ENCODE assay signal across 9 mouse cellular contexts in the genomic region with DNA sequence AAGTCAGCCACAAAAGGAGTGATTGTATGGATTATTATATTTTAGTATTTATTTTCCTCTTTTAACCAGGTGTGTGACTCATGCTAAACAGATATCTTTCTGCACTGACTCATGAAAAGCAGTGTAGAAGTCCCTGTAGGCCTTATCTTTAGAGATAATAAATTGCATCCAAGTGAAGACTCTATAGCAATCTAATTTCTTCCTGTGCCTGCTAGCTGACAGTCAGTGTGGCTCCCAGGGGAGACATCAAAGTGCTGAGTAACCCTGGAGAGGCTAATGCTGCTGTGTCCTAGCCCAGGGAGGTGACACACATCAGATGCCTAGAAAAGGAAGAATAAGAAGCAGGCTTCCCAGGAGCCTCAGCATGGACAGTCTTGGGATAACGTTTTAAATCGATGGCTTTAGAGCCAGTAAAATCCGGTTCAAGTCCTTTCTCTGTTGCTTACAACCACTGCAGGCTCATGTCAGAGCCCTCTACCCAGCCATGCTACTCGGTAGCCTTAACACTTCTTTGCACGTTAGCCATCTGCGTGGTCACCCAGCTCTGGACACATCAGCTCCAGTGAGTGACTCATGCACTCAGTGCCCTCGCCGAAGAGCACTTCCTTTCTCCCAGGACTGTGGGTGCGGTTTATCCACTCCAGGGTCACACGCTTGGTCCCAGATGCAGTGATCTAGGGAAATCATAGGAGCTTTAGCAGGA. TPM values are rescaled to one million over a fixed set of nuclear protein-coding genes. Genes with fewer than 3 reads are reported as not detected.
DNase-seq lines count a peak whose midpoint lies in the region; ATAC-seq lines count a peak whose summit lies in the region.
"Had no signal": no experiment of that assay in that cellular context is flagged by ENCODE, and none has a peak within 500 bp of the region (broad histone marks: within the 10 kb centered on the region; RNA-seq: fewer than 3 reads in every experiment).

No protein-coding gene starts in this region.

- H3K27ac ChIP-seq in liver, embryonic 16.5 days (ENCODE audit: low read length): no peak overlapping the region
- H3K27ac ChIP-seq in stomach, embryonic 15.5 days: peak overlapping the region; percentile 3; the same call in 1 of the 2 replicates
- H3K27ac ChIP-seq in forebrain, embryonic 11.5 days (ENCODE audit: low read depth, low read length): no peak overlapping the region

- no peak overlapping the region for H3K9ac ChIP-seq in liver, embryonic 16.5 days (ENCODE audit: low read depth, low read length)
- H3K9ac ChIP-seq in stomach, embryonic 15.5 days: no peak overlapping the region
- no peak overlapping the region for H3K9ac ChIP-seq in forebrain, embryonic 11.5 days (ENCODE audit: low read length)

- no peaks in the 10 kb centered on the region for H3K9me3 ChIP-seq in liver, embryonic 16.5 days (replicated peaks; ENCODE audit: control insufficient read depth, low read length)
- no peaks in the 10 kb centered on the region for H3K9me3 ChIP-seq in stomach, embryonic 15.5 days
- H3K9me3 ChIP-seq in forebrain, embryonic 11.5 days (ENCODE audit: control insufficient read depth, low read length): no peaks in the 10 kb centered on the region

- no peaks in the 10 kb centered on the region for H3K36me3 ChIP-seq in liver, embryonic 16.5 days (ENCODE audit: control insufficient read depth, insufficient read depth)
- no peaks in the 10 kb centered on the region for H3K36me3 ChIP-seq in stomach, embryonic 15.5 days
- H3K36me3 ChIP-seq in forebrain, embryonic 11.5 days (ENCODE audit: control insufficient read depth, insufficient read depth, low read length): no peaks in the 10 kb centered on the region

- no peaks in the 10 kb centered on the region for H3K27me3 ChIP-seq in liver, embryonic 16.5 days (ENCODE audit: control insufficient read depth, insufficient read depth, low read depth, low read length)
- no peaks in the 10 kb centered on the region for H3K27me3 ChIP-seq in stomach, embryonic 15.5 days (replicated peaks)
- no peaks in the 10 kb centered on the region for H3K27me3 ChIP-seq in forebrain, embryonic 11.5 days (ENCODE audit: control insufficient read depth, insufficient read depth, low read length)

- WGBS in liver, embryonic 16.5 days (ENCODE audit: insufficient replicate concordance): 46% methylated on average over 10 of the region's 10 CpGs
- WGBS in stomach, embryonic 15.5 days: 73% methylated on average over 10 of the region's 10 CpGs
- 81% methylated on average over 10 of the region's 10 CpGs for WGBS in forebrain, embryonic 11.5 days

- 0 out of 2 replicates have a peak, but pooled peaks have one; percentile 39 for ATAC-seq in liver, embryonic 16.5 days (ENCODE audit: low read depth)
- 0 out of 2 replicates have a peak, but pooled peaks have one; percentile 27 for ATAC-seq in stomach, embryonic 15.5 days (ENCODE audit: insufficient read depth, low FRiP score, low read depth)
- ATAC-seq in forebrain, embryonic 11.5 days (replicated peaks; ENCODE audit: low FRiP score): no peak

- no peak overlapping the region for H3K4me2 ChIP-seq in liver, embryonic 16.5 days (ENCODE audit: low read depth, low read length)
- H3K4me2 ChIP-seq in stomach, embryonic 15.5 days: no peak overlapping the region
- H3K4me2 ChIP-seq in forebrain, embryonic 11.5 days (ENCODE audit: low read depth, low read length, severe bottlenecking): no peak overlapping the region

- H3K4me3 ChIP-seq in liver, embryonic 16.5 days (ENCODE audit: low read depth, low read length): no peak overlapping the region
- no peak overlapping the region for H3K4me3 ChIP-seq in stomach, embryonic 15.5 days (replicated peaks)
- no peak overlapping the region for H3K4me3 ChIP-seq in forebrain, embryonic 11.5 days (ENCODE audit: low read depth, low read length)

- DNase-seq in lung, postnatal 36 days: peak; percentile 57
- no peak for DNase-seq in lung, postnatal 25 days (ENCODE audit: low spot score)
- peak; percentile 50 to 52 for DNase-seq in adrenal gland, postnatal 36 days
- DNase-seq in forebrain, embryonic 11.5 days (ENCODE audit: low spot score): no peak
- DNase-seq in embryo, embryonic 10.5 days (ENCODE audit: low spot score): no peak
- no peak for DNase-seq in kidney, adult 8-10 months
- DNase-seq: cerebellum, adult 9-11 months had no signal

- H3K4me1 ChIP-seq in liver, embryonic 16.5 days (ENCODE audit: control insufficient read depth, low read depth, low read length): peaks cover 19% of the 10 kb centered on the region
- peaks cover 17% of the 10 kb centered on the region; the same call in 1 of the 2 replicates for H3K4me1 ChIP-seq in stomach, embryonic 15.5 days
- no peaks in the 10 kb centered on the region for H3K4me1 ChIP-seq in forebrain, embryonic 11.5 days (replicated peaks; ENCODE audit: control insufficient read depth, insufficient read depth, low read length)

RNA-seq across cellular contexts. Expression of gene Nup160, which starts 35.9 kb away (rescaled TPM):
- 10 to 100 TPM; 29.7 to 32.0 TPM for total RNA-seq in adrenal gland, postnatal 36 days (2021)
- polyA plus RNA-seq in liver, embryonic 16.5 days (2015; fragmentation: Nextera tagmentation; extraction: Ambion mirVana): 27.6 and 31.7 TPM in 2 replicates
- 40.4 and 42.7 TPM in 2 replicates for polyA plus RNA-seq in stomach, embryonic 15.5 days (2015; fragmentation: Nextera tagmentation; extraction: Ambion mirVana)
- polyA plus RNA-seq in forebrain, embryonic 11.5 days (2014; fragmentation: Nextera tagmentation; extraction: Ambion mirVana): 57.6 and 64.1 TPM in 2 replicates

Comparison
In these comparisons a context has a peak if more than half of its experiments do, and no peak if none do; other contexts are left out.
1. DNase-seq: peak in lung, postnatal 36 days (single experiment) and adrenal gland, postnatal 36 days (2 of 2); none in lung, postnatal 25 days (single experiment), forebrain, embryonic 11.5 days (single experiment), embryo, embryonic 10.5 days (single experiment) and kidney, adult 8-10 months (0 of 2).